Mouse (Mus musculus) erythroblast, embryonic 14.5 days (primary cell): ENCODE measurements around the gene Mpc1. TPM values are rescaled to one million over a fixed set of nuclear protein-coding genes. Genes with fewer than 3 reads are reported as not detected.

Source experiments
- H3K27me3 ChIP-seq: 2 replicates; pipeline ENCODE4 v1.6.1; 2012; ENCODE audit warnings: inconsistent platforms; ENCODE audit not compliant: control insufficient read depth
- H3K36me3 ChIP-seq: 2 replicates; pipeline ENCODE4 v1.6.1; 2012; ENCODE audit warnings: mild to moderate bottlenecking, inconsistent platforms; ENCODE audit not compliant: control insufficient read depth
- H3K4me1 ChIP-seq: 2 replicates; pipeline ENCODE4 v1.6.1; 2012; ENCODE audit warnings: inconsistent platforms; ENCODE audit not compliant: control insufficient read depth
- H3K4me3 ChIP-seq: replicated peaks from 2 replicates; pipeline ENCODE3; 2012; ENCODE audit warnings: moderate library complexity, mild to moderate bottlenecking, inconsistent platforms
- H3K9me3 ChIP-seq: 2 replicates; pipeline ENCODE4 v1.6.1; 2012; ENCODE audit warnings: low read length, inconsistent platforms, mixed read lengths; ENCODE audit not compliant: control insufficient read depth
- GATA1 ChIP-seq: IDR thresholded peaks from 2 replicates; pipeline ENCODE4 v1.6.1; 2012; ENCODE audit warnings: low read length, inconsistent platforms, mixed read lengths
- TAL1 ChIP-seq: IDR thresholded peaks from 3 replicates; pipeline ENCODE4 v1.6.1; 2012; ENCODE audit warnings: low read length, inconsistent platforms, mixed read lengths
- polyA plus RNA-seq: library from polyadenylated mRNA; stranded (reverse); fragments of >175 nt; gene quantifications from 2 replicates; pipeline ENCODE4 v1.2.3, GENCODE M21; 2012

The Mpc1 gene
- polyA plus RNA-seq, 1 experiment, result 1.7 TPM

DNA sequence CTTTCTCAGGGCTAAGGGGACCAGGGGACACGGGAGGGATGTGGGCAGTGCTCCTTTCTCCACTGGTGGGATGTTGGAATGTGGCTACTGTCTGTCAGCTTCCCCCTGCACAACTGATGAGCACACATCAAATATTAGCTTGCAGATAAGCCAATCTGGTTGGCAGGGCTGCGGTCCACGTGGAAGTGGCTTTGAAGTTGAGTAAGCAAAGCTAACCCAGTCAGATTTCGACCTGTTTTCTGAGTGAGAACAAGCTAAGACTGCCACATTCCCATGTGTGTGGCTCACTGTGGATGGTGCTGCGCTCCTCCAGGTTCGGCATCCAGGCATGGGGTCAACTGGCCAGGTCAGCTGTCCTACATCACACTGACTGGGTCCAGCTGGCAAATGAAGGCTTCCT, 9.8 kb upstream of the Mpc1 start:
- Histone ChIP-seq H3K27me3 (0 out of 2 replicates have a peak, but pooled peaks cover 3% of the 10 kb centered on the region), H3K4me1 (no peaks in the 10 kb centered on the region; the same call in 1 of the 2 replicates), H3K36me3 (no peaks in the 10 kb centered on the region), H3K4me3 (no peak overlapping the region), H3K9me3 (no peaks in the 10 kb centered on the region)
- TF ChIP-seq TAL1 (no peak), GATA1 (no peak)

- Histone ChIP-seq H3K9me3 (no peaks in the 10 kb centered on the region), H3K27me3 (0 out of 2 replicates have a peak, but pooled peaks cover 3% of the 10 kb centered on the region), H3K4me3 (no peak overlapping the region), H3K36me3 (no peaks in the 10 kb centered on the region), H3K4me1 (no peaks in the 10 kb centered on the region; the same call in 1 of the 2 replicates)
- no peak for TF ChIP-seq TAL1
- no peak for TF ChIP-seq GATA1
Measured at GRCm38 (mm10) chr17:8276071-8276470, 6.6 kb upstream of the Mpc1 start.

DNA sequence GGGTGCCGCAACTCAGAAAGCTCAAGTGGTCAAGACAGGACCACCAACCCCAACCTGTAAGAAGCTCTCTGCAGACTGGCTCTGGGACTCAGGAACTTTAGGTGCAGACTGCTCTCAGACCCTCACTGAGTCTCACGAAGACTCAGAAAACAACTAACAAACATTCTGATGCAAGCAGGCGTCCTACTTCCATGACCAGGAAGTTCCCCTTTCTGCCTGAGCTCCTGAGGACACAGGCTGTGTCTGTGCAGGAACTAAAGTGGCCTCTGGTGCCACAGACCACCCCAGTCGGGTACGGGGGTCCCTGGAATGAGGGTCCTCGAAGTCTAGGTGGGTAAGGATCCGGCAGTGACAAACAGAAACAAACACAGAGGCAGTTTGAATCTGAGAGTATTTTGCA, 6.0 kb upstream of the Mpc1 start:
- no peak for TF ChIP-seq GATA1
- TF ChIP-seq TAL1, result no peak
- H3K4me3 ChIP-seq, result no peak overlapping the region
- 0 out of 2 replicates have a peak, but pooled peaks cover 3% of the 10 kb centered on the region for H3K27me3 ChIP-seq
- H3K9me3 ChIP-seq, result no peaks in the 10 kb centered on the region
- H3K36me3 ChIP-seq, result no peaks in the 10 kb centered on the region
- no peaks in the 10 kb centered on the region; the same call in 1 of the 2 replicates for H3K4me1 ChIP-seq

DNA sequence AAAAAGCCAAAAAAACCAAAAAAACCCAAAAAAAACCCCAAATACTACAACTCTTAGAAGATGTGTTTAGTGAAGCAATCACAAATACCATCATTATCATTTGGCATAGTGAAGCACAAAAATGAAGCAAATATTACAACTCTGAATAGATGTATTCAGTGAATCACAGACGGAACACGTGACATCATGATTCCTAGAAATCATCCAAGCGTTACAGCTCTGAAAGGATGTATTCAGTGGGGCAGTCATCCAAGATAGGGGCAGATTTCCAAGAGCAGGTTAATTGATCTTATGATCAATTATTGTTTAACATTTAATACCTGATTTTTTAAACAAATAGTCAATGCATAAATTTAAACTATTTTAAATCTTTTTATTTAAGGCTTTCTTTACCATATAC, 5.4 kb upstream of the Mpc1 start:
- Histone ChIP-seq H3K27me3 (0 out of 2 replicates have a peak, but pooled peaks cover 3% of the 10 kb centered on the region), H3K9me3 (no peaks in the 10 kb centered on the region)
- TF ChIP-seq GATA1 (no peak), TAL1 (no peak)

DNA sequence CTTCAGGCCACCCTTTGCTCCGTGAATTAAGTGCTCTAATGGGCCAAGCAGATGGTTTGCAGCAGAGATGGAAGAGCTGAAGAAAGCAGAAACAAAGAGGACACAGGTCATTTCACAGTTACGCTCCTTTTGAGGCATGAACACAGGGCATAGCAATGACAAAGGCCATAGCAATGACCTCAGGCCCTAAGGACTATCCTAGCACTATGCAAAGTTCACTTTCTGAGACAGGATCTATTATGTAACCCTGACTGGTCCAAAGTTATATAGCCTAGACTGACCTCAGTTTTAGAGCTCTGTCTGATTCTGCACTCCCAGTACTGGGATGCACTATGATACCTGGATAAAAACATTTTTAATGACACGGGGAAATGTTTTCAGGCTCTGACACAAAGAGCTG, 4.3 kb upstream of the Mpc1 start:
- H3K36me3 ChIP-seq, result no peaks in the 10 kb centered on the region
- H3K27me3 ChIP-seq, result no peaks in the 10 kb centered on the region
- no peak overlapping the region for H3K4me3 ChIP-seq
- TF ChIP-seq GATA1, result no peak
- TF ChIP-seq TAL1, result no peak
- no peaks in the 10 kb centered on the region for H3K9me3 ChIP-seq
- peaks cover 10% of the 10 kb centered on the region for H3K4me1 ChIP-seq

More for the DNA sequence above, 5.4 kb upstream of the Mpc1 start:
- no peaks in the 10 kb centered on the region for H3K36me3 ChIP-seq
- H3K4me1 ChIP-seq, result no peaks in the 10 kb centered on the region; the same call in 1 of the 2 replicates
- H3K4me3 ChIP-seq, result no peak overlapping the region

- peak overlapping the region; percentile 90 for H3K4me3 ChIP-seq
- H3K9me3 ChIP-seq, result no peaks in the 10 kb centered on the region
- no peaks in the 10 kb centered on the region; the same call in 1 of the 2 replicates for H3K36me3 ChIP-seq
- TF ChIP-seq GATA1 (no peak), TAL1 (no peak)
- H3K27me3 ChIP-seq, result no peaks in the 10 kb centered on the region
- H3K4me1 ChIP-seq, result peaks cover 34% of the 10 kb centered on the region
Measured at GRCm38 (mm10) chr17:8283526-8284253, 986 bp downstream of the Mpc1 start.

GRCm38 (mm10) chr17:8284254-8284661, 1.6 kb downstream of the Mpc1 start:
- Histone ChIP-seq H3K4me1 (peaks cover 34% of the 10 kb centered on the region), H3K4me3 (peak overlapping the region; percentile 90), H3K9me3 (no peaks in the 10 kb centered on the region), H3K36me3 (no peaks in the 10 kb centered on the region; the same call in 1 of the 2 replicates), H3K27me3 (no peaks in the 10 kb centered on the region)
- TF ChIP-seq GATA1 (no peak), TAL1 (no peak)

DNA sequence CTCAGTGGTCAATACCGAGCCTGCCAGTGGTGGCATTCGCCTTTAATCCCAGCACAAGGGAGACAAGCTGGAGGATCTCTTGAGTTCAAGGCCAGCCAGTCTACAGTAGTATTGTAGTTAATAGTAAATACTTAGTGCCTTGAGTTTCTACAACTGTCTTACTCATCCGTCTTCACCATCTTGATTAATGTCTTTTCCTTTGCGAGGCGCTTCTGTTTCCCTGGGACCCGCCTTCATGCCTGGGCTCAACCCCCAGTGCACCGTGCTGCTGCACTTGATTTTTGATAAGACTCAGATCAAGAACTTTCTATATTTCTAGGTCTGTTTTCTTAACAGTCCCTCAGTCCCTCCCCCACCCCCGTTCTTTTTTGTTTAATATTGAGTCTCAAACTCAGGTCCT, 2.4 kb downstream of the Mpc1 start:
- TF ChIP-seq GATA1 (no peak), TAL1 (no peak)
- peaks cover 34% of the 10 kb centered on the region for H3K4me1 ChIP-seq
- no peaks in the 10 kb centered on the region for H3K27me3 ChIP-seq
- no peaks in the 10 kb centered on the region for H3K9me3 ChIP-seq
- peaks cover 6% of the 10 kb centered on the region for H3K36me3 ChIP-seq
- H3K4me3 ChIP-seq, result peak overlapping the region; percentile 90

DNA sequence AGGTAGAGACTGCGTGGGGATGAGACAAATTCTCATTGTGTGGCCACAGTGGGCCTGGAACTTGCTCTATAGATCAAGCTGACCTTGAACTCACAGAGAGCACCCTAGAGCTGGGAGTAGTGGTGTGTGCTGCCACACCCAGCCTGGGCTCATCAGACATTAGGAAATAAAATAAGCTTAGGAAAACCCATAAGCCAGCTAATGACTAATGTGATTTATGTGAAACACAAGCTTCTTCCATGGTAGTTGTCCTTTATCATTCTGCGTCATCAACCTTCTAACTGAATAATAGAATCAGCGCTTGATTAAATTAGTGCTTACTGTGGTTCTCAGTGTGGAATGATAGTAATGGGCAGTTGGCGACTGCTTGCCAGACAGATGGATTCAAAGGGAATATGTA, 4.3 kb downstream of the Mpc1 start:
- H3K9me3 ChIP-seq, result no peaks in the 10 kb centered on the region

More for the DNA sequence above, 4.3 kb downstream of the Mpc1 start:
- Histone ChIP-seq H3K36me3 (peaks cover 6% of the 10 kb centered on the region), H3K4me3 (no peak overlapping the region), H3K4me1 (peaks cover 34% of the 10 kb centered on the region), H3K27me3 (no peaks in the 10 kb centered on the region)
- no peak for TF ChIP-seq TAL1
- TF ChIP-seq GATA1, result no peak
